Mouse (Mus musculus): ENCODE measurements around the gene Gtpbp6. TPM values are rescaled to one million over a fixed set of nuclear protein-coding genes. Genes with fewer than 3 reads are reported as not detected.
A peak's percentile ranks its signal among the peaks of the same experiment; 100 is the strongest.
"Not testable (repeated sequence)": the region's sequence is repeated elsewhere in the genome, so short reads cannot be mapped to it uniquely, and the experiment has no call there.

Gene Gtpbp6
- polyA plus RNA-seq, 1 experiment from 2014 or later: 56.8 TPM

GRCm38 (mm10) chr5:110100921-110101631 is 6.9 kb downstream of the Gtpbp6 start:
- TF ChIP-seq CTCF (IDR thresholded peaks at IDR 0.05): no peak
- POLR2A ChIA-PET: no interaction called here
- no peaks in the 10 kb centered on the region for H3K27me3 ChIP-seq
- ATAC-seq: no peak
- in situ Hi-C loops (cut with MboI; ENCODE audit: low pct_unique_long_range_greater_than_20kb): loop anchor here (10.0 kb wide), 1 partner anchor 46 kb away; no protein-coding TSS in a partner anchor
- no peak for DNase-seq (ENCODE audit: low read depth, low spot score)
- CTCF ChIA-PET: no interaction called here

- TF ChIP-seq CTCF (IDR thresholded peaks at IDR 0.05): no peak
- POLR2A ChIA-PET: no interaction called here
- no peak for DNase-seq (ENCODE audit: low read depth, low spot score)
- H3K27me3 ChIP-seq: no peaks in the 10 kb centered on the region
- in situ Hi-C loops (cut with MboI; ENCODE audit: low pct_unique_long_range_greater_than_20kb): loop anchor here (10.0 kb wide), 1 partner anchor 45 kb away; no protein-coding TSS in a partner anchor
- ATAC-seq: no peak
- CTCF ChIA-PET: no interaction called here
Measured at GRCm38 (mm10) chr5:110099656-110100580, 8.1 kb downstream of the Gtpbp6 start, which contains the start of gene Plcxd1. Gene Plcxd1, plus strand, starts transcription at chr5:110099969.

GRCm38 (mm10) chr5:110098991-110099477 is 9.0 kb downstream of the Gtpbp6 start:
- ChIA-PET CTCF (no interaction called here), POLR2A (no interaction called here)
- in situ Hi-C loops (cut with MboI; ENCODE audit: low pct_unique_long_range_greater_than_20kb): no loop called here
- no peaks in the 10 kb centered on the region for H3K27me3 ChIP-seq
- no peak for TF ChIP-seq CTCF (IDR thresholded peaks at IDR 0.05)
- DNase-seq (ENCODE audit: low read depth, low spot score) (no peak), ATAC-seq (no peak)

- ATAC-seq (peak; percentile 46), DNase-seq (ENCODE audit: low read depth, low spot score) (no peak)
- no peak for TF ChIP-seq CTCF (IDR thresholded peaks at IDR 0.05)
- ChIA-PET CTCF (no interaction called here), POLR2A (interaction anchor here (1.5 to 1.6 kb wide), 2 partner anchors 9 to 12 kb away, joined by 3 to 5 read pairs; no protein-coding TSS in a partner anchor)
- in situ Hi-C loops (cut with MboI; ENCODE audit: low pct_unique_long_range_greater_than_20kb): no loop called here
- H3K27me3 ChIP-seq: no peaks in the 10 kb centered on the region
Measured at GRCm38 (mm10) chr5:110094847-110095213, 13.2 kb downstream of the Gtpbp6 start.

- ChIA-PET CTCF (no interaction called here), POLR2A (interaction anchor here (1.5 to 1.6 kb wide), 2 partner anchors 10 to 13 kb away, joined by 3 to 5 read pairs; no protein-coding TSS in a partner anchor)
- in situ Hi-C loops (cut with MboI; ENCODE audit: low pct_unique_long_range_greater_than_20kb): no loop called here
- no peaks in the 10 kb centered on the region for H3K27me3 ChIP-seq
- DNase-seq (ENCODE audit: low read depth, low spot score) (no peak), ATAC-seq (peak; percentile 98)
- no peak for TF ChIP-seq CTCF (IDR thresholded peaks at IDR 0.05)
Measured at GRCm38 (mm10) chr5:110094030-110094846, 13.8 kb downstream of the Gtpbp6 start, which contains the start of gene Gm35315. Gene Gm35315, minus strand, starts transcription at chr5:110094420.

- no peak for TF ChIP-seq CTCF (IDR thresholded peaks at IDR 0.05)
Measured at GRCm38 (mm10) chr5:110091546-110091945, 16.5 kb downstream of the Gtpbp6 start.

GRCm38 (mm10) chr5:110086161-110086866 is 21.7 kb downstream of the Gtpbp6 start:
- DNase-seq (ENCODE audit: low read depth, low spot score): no peak
- CTCF ChIA-PET: no interaction called here
- ATAC-seq: no peak
- H3K27me3 ChIP-seq: no peaks in the 10 kb centered on the region
- in situ Hi-C loops (cut with MboI; ENCODE audit: low pct_unique_long_range_greater_than_20kb): no loop called here
- POLR2A ChIA-PET: interaction anchor here (0.6 kb wide), 1 partner anchor 162 kb away, joined by 3 read pairs; no protein-coding TSS in a partner anchor
- TF ChIP-seq CTCF (IDR thresholded peaks at IDR 0.05): no peak

More at GRCm38 (mm10) chr5:110091546-110091945, 16.5 kb downstream of the Gtpbp6 start:
- ATAC-seq: no peak
- in situ Hi-C loops (cut with MboI; ENCODE audit: low pct_unique_long_range_greater_than_20kb): no loop called here
- CTCF ChIA-PET: no interaction called here
- no peaks in the 10 kb centered on the region for H3K27me3 ChIP-seq
- POLR2A ChIA-PET: no interaction called here
- DNase-seq (ENCODE audit: low read depth, low spot score): no peak

GRCm38 (mm10) chr5:110082961-110083360 is 25.0 kb downstream of the Gtpbp6 start:
- no peak for DNase-seq (ENCODE audit: low read depth, low spot score)
- no peak for ATAC-seq
- ChIA-PET POLR2A (no interaction called here), CTCF (no interaction called here)
- TF ChIP-seq CTCF (IDR thresholded peaks at IDR 0.05): no peak
- H3K27me3 ChIP-seq: no peaks in the 10 kb centered on the region
- in situ Hi-C loops (cut with MboI; ENCODE audit: low pct_unique_long_range_greater_than_20kb): loop anchor here (5.0 kb wide), 1 partner anchor 41 kb away; no protein-coding TSS in a partner anchor

GRCm38 (mm10) chr5:110072413-110072812 is 35.6 kb downstream of the Gtpbp6 start, which contains the start of gene Gm17655:
Gene Gm17655, minus strand, starts transcription at chr5:110072513.
- in situ Hi-C loops (cut with MboI; ENCODE audit: low pct_unique_long_range_greater_than_20kb); POLR2A ChIA-PET: not testable (repeated sequence)

More at GRCm38 (mm10) chr5:110072413-110072812, 35.6 kb downstream of the Gtpbp6 start, which contains the start of gene Gm17655:
- DNase-seq (ENCODE audit: low read depth, low spot score); CTCF ChIA-PET; ATAC-seq; H3K27me3 ChIP-seq: not testable (repeated sequence)

Data from Patski (cell line).